Mouse (Mus musculus) embryo, embryonic 11.5 days (tissue): ENCODE results near the gene Alg9.

Experiments
- DNase-seq: peaks from one replicate; pipeline ENCODE4 v3.0.0-alpha.2; 2012; ENCODE audit warnings: low read depth, low spot score

Alg9 gene

GRCm38 (mm10) chr9:50774991-50775612, at the start of gene Alg9, which contains the start of gene 1110032A03Rik:
Gene Alg9, plus strand, starts transcription at chr9:50775019.
Gene 1110032A03Rik, minus strand, starts transcription at chr9:50775520.
- DNase-seq, result peak; percentile 77

- no peak for DNase-seq
Measured at GRCm38 (mm10) chr9:50725921-50726590, 48.8 kb upstream of the Alg9 start.

DNA sequence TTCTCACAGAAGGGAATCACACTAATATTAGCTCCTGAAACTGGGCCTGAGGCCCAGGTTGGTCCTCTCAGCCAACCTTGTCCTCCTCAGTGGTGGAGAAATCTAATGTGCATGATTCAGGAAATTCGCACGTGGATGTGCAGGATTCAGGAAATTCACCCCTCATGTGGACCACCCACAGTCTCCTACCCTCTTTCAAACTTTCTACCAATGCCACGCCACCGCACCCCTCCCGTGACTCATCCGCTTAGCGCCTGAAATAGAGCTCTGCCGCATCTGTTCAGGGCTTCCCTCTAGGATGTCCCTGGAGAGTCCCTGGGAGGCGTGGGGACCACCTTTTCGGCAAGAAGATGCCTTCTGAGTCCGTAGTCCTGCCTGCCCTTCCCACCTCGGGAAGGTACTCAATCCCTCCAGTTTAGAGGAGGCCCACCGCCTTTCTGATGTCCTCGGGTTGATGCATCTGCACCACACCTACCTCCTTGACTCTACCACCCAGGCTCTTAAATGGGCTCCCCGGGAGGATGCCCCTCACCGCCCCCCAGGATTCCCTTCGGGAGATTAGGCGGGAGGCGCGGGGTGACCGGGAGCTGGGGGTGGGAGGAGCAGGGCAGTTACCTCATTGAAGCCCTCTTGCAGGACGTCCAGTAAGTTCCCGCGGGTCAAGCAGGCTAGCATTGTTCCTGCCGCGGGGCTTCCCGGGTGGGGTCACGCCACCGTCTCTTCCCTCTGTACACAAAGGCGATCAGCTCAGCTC, 47.5 kb upstream of the Alg9 start:
- no peak for DNase-seq

DNA sequence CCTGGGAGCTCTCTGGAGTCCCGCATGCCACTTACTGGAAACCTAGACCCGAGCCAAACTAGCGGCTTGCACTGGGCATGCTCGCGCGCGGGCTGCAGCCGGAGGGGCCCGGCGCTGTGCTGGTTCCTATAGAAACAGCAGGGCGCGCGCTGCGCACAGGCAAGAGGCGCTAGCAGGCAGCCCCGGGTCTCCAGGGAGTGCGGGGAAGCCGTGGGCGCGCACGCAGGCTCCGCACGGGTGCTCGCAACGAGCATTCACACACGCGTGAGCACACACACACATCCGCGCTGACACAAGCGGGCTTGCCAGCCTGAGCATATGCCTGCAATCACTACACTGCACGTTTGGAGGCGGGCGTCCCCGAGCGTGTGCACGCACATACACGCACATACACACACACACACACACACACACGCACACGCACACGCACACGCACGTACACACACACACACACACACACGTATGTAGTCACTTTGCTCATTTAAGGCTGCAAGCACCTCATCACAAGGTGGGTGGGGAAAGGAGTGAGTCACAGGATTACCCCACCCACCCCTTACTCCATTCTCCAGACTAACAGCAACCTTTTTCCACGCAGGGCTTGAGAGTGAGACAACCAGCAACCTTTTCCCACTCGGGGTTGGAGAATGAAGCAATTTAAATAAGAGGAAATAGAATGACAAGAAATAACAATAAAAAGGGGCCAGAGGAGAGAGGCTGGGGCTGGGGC, 46.7 kb upstream of the Alg9 start:
- DNase-seq, result peak; percentile 71

DNA sequence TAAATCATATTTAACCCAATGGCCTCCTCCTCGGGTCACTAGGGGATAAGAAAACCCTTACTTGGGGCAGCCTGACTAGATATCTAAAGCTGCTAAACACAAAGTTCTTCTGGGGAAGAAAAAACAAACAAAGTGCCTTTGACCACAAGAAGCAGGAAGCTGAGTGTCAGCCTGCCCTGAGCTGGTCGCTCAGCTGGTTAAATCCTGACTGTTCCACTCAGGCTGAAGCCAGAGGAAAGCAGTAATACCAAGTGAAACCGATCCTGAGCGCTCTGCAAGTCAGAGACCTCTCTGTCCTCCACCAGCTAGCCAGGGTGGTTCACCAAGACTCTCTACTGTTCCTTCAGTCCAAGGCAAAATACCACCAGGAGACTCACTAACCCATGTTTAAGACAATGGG, 45.2 kb upstream of the Alg9 start:
- DNase-seq, result no peak

- no peak for DNase-seq
Measured at GRCm38 (mm10) chr9:50732560-50732959, 42.3 kb upstream of the Alg9 start.

DNA sequence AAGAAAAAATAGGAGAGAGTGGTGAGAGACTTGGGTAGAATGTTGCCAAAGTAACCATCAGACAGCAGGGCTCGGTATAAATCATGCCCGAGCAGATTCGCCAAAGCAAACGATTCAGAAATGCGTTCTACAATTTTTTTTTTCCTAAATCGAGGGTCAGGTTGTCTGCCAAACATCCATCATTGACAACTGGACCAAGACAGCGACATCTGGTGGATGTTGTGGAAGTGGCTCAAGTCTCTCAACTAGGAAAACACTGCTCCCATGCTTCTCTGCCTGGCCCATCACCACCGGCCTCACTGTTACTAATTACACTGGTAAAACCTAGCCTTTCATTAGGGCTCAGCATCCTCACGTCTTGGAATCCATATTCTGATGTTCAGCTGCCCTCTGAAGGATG, 39.8 kb upstream of the Alg9 start:
- DNase-seq, result no peak

GRCm38 (mm10) chr9:50738914-50739870, 35.6 kb upstream of the Alg9 start, which contains the start of gene Dixdc1:
Gene Dixdc1, minus strand, starts transcription at chr9:50739517.
- peak; percentile 87 for DNase-seq

DNA sequence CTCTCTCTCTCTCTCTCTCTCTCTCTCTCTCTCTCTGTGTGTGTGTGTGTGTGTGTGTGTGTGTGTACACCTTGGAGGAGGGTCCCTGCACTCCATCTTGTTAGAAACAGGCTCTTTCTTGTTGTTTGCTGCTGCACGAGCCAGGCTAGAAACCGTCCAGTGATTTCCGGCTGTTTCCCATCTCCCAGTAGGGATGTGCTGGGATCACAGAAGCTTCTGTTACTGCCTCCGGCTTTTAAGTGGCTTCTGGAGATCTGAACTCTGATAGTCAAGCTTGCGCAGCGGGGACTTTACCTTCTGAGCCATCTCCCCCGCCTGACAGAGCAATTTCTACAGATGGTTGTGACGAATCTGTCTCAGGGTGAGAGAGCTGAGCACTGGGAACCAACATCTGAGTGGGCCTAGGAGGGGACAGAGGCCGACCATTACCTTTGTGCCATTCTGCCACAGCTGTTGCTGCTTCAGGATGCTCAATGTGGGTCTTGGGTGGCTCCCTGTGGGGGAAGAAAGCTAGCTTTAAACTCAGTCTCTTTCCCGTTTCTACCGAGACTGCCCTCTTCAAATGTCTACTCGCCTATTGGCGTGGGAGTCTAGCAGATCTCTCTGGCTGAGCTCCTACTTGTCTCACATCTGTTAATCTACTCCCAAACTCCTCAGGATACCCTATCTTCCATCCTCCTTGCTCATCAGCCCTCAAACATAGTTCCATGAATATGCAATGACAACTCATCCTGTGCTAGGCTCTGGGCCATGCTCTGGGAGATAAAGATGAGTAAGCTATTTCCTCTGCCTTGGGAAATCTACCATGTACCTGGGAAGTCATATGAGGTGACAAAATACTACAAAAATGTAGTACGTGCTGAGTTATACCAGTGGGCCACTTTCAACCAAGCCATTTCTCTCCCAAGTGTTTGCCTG, 33.7 kb upstream of the Alg9 start:
- DNase-seq, result no peak

GRCm38 (mm10) chr9:50742261-50742660, 32.6 kb upstream of the Alg9 start:
- no peak for DNase-seq

DNA sequence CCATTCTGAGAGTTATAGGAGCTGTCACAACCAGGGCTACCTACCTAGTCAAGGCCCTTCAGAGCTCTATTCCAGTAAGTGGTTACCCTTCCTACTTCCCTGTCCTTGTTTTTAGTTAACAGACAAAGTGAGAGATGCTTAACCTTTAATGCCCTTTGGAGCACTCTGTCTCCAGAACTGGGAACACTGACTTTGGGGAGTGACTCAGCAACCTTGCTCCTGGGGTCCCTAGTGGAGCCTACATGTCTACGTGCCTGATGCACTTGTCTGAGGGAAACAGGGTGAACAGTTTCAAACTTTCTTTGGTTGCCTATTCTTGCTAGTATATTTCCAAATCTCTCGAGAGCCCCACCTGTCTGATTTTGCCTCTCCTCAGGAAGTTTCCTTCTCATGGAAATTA, 32.1 kb upstream of the Alg9 start:
- no peak for DNase-seq

DNA sequence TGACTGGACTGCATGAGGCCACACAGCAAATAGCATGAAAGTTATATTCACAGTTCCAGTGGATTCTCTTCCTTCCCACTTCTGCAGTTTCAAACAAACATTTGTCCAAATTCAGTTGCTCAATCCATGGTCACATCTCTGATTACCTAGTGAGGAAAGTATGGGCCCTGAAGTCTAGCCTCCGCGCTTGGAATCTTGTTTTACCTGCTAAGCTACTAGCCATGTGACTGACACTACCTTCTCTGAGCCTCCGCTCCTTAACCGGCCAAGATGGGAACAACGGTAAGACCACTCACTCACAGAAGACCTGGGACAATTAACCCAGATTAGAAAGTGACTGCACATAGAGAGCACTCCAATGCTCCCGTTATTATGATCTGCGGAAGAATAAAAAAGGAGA, 29.0 kb upstream of the Alg9 start:
- DNase-seq, result no peak

GRCm38 (mm10) chr9:50746214-50746677, 28.6 kb upstream of the Alg9 start, which contains the start of gene 2310030G06Rik:
Gene 2310030G06Rik, minus strand, starts transcription at chr9:50746536.
- DNase-seq, result no peak

DNA sequence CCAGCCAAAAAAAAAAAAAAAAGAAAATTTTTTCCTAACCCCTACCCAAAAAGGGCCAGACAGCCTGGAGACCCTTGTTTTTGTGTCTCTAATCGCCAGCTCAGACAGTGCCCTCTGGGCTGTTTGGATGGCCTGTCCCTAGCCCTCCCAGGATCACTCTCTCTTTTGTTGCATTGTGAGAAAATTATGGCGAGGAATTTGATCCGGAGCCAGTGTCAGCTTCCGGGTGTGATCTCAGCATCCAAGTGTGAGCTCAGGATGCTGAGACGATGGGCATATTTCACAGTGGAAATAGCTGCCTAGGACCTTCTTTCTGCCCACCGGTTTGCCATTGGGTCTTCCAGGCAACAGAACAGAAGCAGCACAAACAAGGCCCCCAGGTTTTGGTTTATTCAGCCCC, 24.1 kb upstream of the Alg9 start:
- no peak for DNase-seq

- DNase-seq, result no peak
Measured at GRCm38 (mm10) chr9:50751323-50751722, 23.5 kb upstream of the Alg9 start, which contains the start of gene Cryab. Gene Cryab, plus strand, starts transcription at chr9:50751325.

DNA sequence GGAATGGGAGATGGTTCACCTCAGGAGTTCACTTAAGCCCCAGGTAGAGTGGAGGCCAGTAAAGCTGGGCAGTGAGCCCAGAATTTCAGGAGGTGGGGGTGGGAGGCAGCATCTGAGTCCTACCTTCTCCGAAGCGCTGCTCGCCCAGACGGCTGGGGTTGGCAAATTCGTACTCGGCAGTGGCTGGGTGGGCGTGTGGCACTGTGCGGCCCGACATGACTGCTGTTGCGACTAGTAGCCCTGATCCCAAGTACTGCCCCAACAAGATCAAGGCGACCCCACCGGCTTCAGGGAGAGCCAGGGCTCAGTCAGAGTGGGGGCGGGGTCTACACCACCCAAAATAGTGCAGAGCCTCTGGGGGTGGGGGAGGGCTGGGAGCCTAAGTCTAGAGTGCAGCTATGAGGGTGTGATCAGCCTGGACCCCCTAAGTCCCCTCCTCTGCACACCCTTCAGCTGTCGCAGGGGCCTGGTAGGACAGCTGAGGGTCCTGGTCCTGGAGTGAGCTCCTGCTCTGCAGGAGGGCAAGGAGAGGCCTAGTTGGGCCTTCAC, 22.7 kb upstream of the Alg9 start, which contains the start of gene Hspb2:
TSS of gene Hspb2 (minus strand) at position 301 of the 549 bp plus-strand sequence.
- DNase-seq, result no peak

- DNase-seq, result no peak
Measured at GRCm38 (mm10) chr9:50752784-50753615, 21.8 kb upstream of the Alg9 start.

DNA sequence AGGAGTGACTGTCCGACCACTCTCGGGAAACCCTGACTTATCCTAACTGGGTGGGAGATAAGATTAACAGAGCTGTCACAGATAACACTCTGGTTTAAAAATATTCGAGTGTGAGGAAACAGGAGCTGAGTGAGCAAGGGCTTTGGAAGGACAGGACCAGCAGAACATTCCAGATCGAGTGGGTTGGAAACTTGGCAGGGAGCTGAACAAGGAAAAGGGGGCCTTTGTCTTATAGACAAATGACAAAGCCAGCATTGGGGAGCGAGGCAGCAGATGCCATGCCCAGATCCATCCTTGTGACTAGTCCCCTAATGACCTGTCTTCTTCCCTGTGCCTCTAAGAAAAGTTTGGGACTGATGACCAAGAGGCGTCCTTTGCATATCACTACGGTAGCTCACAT, 20.9 kb upstream of the Alg9 start:
- no peak for DNase-seq
